Mouse (Mus musculus) liver, embryonic 12.5 days (tissue): ENCODE results near the gene Vamp4. TPM values are rescaled to one million over a fixed set of nuclear protein-coding genes. Genes with fewer than 3 reads are reported as not detected.
"Not testable (repeated sequence)": the region's sequence is repeated elsewhere in the genome, so short reads cannot be mapped to it uniquely, and the experiment has no call there.

Source experiments
- ATAC-seq: fragments of 200-750 bp; cut with Nextera tagmentation; 2 replicates; pipeline ENCODE4 v1.8.0; 2017; ENCODE audit warnings: moderate number of reproducible peaks, mild to moderate bottlenecking, moderate library complexity
- H3K27ac ChIP-seq: fragments of 300-500 bp; sonication (generic); 2 replicates; pipeline ENCODE4 v1.5.1; 2016; ENCODE audit warnings: mild to moderate bottlenecking
- H3K27me3 ChIP-seq: fragments of 300-500 bp; sonication (generic); replicated peaks from 2 replicates; pipeline ENCODE4 v1.6.1; 2016; ENCODE audit warnings: mild to moderate bottlenecking, moderate library complexity
- H3K36me3 ChIP-seq: fragments of 300-500 bp; sonication (generic); 2 replicates; pipeline ENCODE4 v1.6.1; 2016; ENCODE audit warnings: mild to moderate bottlenecking, moderate library complexity
- H3K4me1 ChIP-seq: fragments of 300-500 bp; sonication (generic); 2 replicates; pipeline ENCODE4 v1.6.1; 2016
- H3K4me2 ChIP-seq: fragments of 300-500 bp; sonication (generic); 2 replicates; pipeline ENCODE4 v1.6.1; 2016; ENCODE audit warnings: mild to moderate bottlenecking, moderate library complexity
- H3K4me3 ChIP-seq: fragments of 300-500 bp; sonication (generic); 2 replicates; pipeline ENCODE4 v1.5.1; 2016; ENCODE audit warnings: mild to moderate bottlenecking, moderate library complexity
- H3K9ac ChIP-seq: fragments of 300-500 bp; sonication (generic); 2 replicates; pipeline ENCODE4 v1.6.1; 2016; ENCODE audit warnings: mild to moderate bottlenecking, moderate library complexity
- H3K9me3 ChIP-seq: fragments of 300-500 bp; sonication (generic); replicated peaks from 2 replicates; pipeline ENCODE4 v1.6.1; 2016; ENCODE audit warnings: mild to moderate bottlenecking, moderate library complexity
- WGBS: fragments of 180-500 bp; shearing (Covaris S2); methylation state at CpG from one replicate; pipeline ENCODE4 v1.1.7; 2016; ENCODE audit not compliant: insufficient replicate concordance; 5-methylcytosine and 5-hydroxymethylcytosine counted together
- polyA plus RNA-seq: library from polyadenylated mRNA; unstranded; fragments of >200 nt; fragmentation: Nextera tagmentation; extraction: Ambion mirVana; gene quantifications from 2 replicates; pipeline ENCODE4 v1.2.1, GENCODE M21; 2016

The Vamp4 gene
- polyA plus RNA-seq, 1 experiment from 2014 or later = 19.6 TPM

GRCm38 (mm10) chr1:162597379-162598102 lies 27.2 kb downstream of the Vamp4 start:
- Histone ChIP-seq H3K9me3 (no peaks in the 10 kb centered on the region), H3K27me3 (no peaks in the 10 kb centered on the region)
- peak; percentile 70 for ATAC-seq

GRCm38 (mm10) chr1:162599617-162600016 lies 29.3 kb downstream of the Vamp4 start:
- Histone ChIP-seq H3K9ac (no peak overlapping the region), H3K36me3 (peaks cover 24% of the 10 kb centered on the region), H3K4me1 (peaks cover 14% of the 10 kb centered on the region), H3K27me3 (no peaks in the 10 kb centered on the region), H3K4me2 (no peak overlapping the region), H3K4me3 (no peak overlapping the region), H3K9me3 (no peaks in the 10 kb centered on the region), H3K27ac (no peak overlapping the region)
- WGBS = 83% methylated on average over 5 of the region's 5 CpGs
- ATAC-seq = no peak

More at GRCm38 (mm10) chr1:162597379-162598102, 27.2 kb downstream of the Vamp4 start:
- Histone ChIP-seq H3K4me3 (no peak overlapping the region), H3K36me3 (peaks cover 24% of the 10 kb centered on the region), H3K4me1 (peaks cover 14% of the 10 kb centered on the region), H3K4me2 (no peak overlapping the region), H3K9ac (no peak overlapping the region), H3K27ac (no peak overlapping the region)
- WGBS = 44% methylated on average over 3 of the region's 3 CpGs

- no peak for ATAC-seq
- Histone ChIP-seq H3K4me2 (no peak overlapping the region), H3K27ac (no peak overlapping the region), H3K9me3 (no peaks in the 10 kb centered on the region), H3K27me3 (no peaks in the 10 kb centered on the region), H3K36me3 (peaks cover 18% of the 10 kb centered on the region), H3K4me3 (no peak overlapping the region), H3K4me1 (peaks cover 14% of the 10 kb centered on the region), H3K9ac (no peak overlapping the region)
- 72% methylated on average over 4 of the region's 4 CpGs for WGBS
These were observed 31.0 kb downstream of the Vamp4 start for GRCm38 (mm10) chr1:162601288-162601687.

- H3K4me2 ChIP-seq = no peak overlapping the region
- no peak overlapping the region for H3K27ac ChIP-seq
- no peak overlapping the region for H3K9ac ChIP-seq
- no peaks in the 10 kb centered on the region for H3K36me3 ChIP-seq
- no peak overlapping the region for H3K4me3 ChIP-seq
- no peaks in the 10 kb centered on the region for H3K4me1 ChIP-seq
- H3K9me3 ChIP-seq = no peaks in the 10 kb centered on the region
- no peaks in the 10 kb centered on the region for H3K27me3 ChIP-seq
- 31% methylated on average over 1 of the region's 1 CpGs for WGBS
- no peak for ATAC-seq
These were observed 37.8 kb downstream of the Vamp4 start for GRCm38 (mm10) chr1:162608127-162608526.

- H3K9ac ChIP-seq = no peak overlapping the region
- H3K4me3 ChIP-seq = no peak overlapping the region
- no peaks in the 10 kb centered on the region for H3K9me3 ChIP-seq
- no peaks in the 10 kb centered on the region for H3K27me3 ChIP-seq
- H3K4me2 ChIP-seq = no peak overlapping the region
- H3K4me1 ChIP-seq = no peaks in the 10 kb centered on the region
- no peak for ATAC-seq
- H3K36me3 ChIP-seq = no peaks in the 10 kb centered on the region
- 55% methylated on average over 9 of the region's 9 CpGs for WGBS
- H3K27ac ChIP-seq = no peak overlapping the region
These were observed 39.4 kb downstream of the Vamp4 start for GRCm38 (mm10) chr1:162609633-162610250.

GRCm38 (mm10) chr1:162611191-162611590 lies 40.9 kb downstream of the Vamp4 start:
- Histone ChIP-seq H3K4me2 (no peak overlapping the region), H3K4me1 (no peaks in the 10 kb centered on the region), H3K27me3 (no peaks in the 10 kb centered on the region), H3K36me3 (no peaks in the 10 kb centered on the region), H3K9ac (no peak overlapping the region), H3K9me3 (no peaks in the 10 kb centered on the region), H3K4me3 (no peak overlapping the region), H3K27ac (no peak overlapping the region)
- ATAC-seq = no peak
- WGBS = 60% methylated on average over 4 of the region's 4 CpGs

GRCm38 (mm10) chr1:162615511-162615910 lies 45.2 kb downstream of the Vamp4 start:
- Histone ChIP-seq H3K27me3 (no peaks in the 10 kb centered on the region), H3K4me1 (no peaks in the 10 kb centered on the region), H3K9me3 (no peaks in the 10 kb centered on the region), H3K9ac (no peak overlapping the region), H3K36me3 (no peaks in the 10 kb centered on the region), H3K4me2 (no peak overlapping the region), H3K4me3 (no peak overlapping the region), H3K27ac (no peak overlapping the region)
- 53% methylated on average over 1 of the region's 1 CpGs for WGBS
- ATAC-seq = no peak

GRCm38 (mm10) chr1:162620487-162620886 lies 50.2 kb downstream of the Vamp4 start:
- Histone ChIP-seq H3K9ac (no peak overlapping the region), H3K27ac (no peak overlapping the region), H3K4me3 (no peak overlapping the region), H3K27me3 (no peaks in the 10 kb centered on the region), H3K4me1 (0 out of 2 replicates have a peak, but pooled peaks cover 6% of the 10 kb centered on the region), H3K9me3 (no peaks in the 10 kb centered on the region), H3K4me2 (no peak overlapping the region), H3K36me3 (no peaks in the 10 kb centered on the region)
- ATAC-seq = no peak
- WGBS = 60% methylated on average over 4 of the region's 4 CpGs

GRCm38 (mm10) chr1:162623895-162624294 lies 53.6 kb downstream of the Vamp4 start:
- Histone ChIP-seq H3K36me3 (no peaks in the 10 kb centered on the region), H3K9ac (no peak overlapping the region), H3K9me3 (no peaks in the 10 kb centered on the region), H3K4me3 (no peak overlapping the region), H3K27ac (no peak overlapping the region), H3K27me3 (no peaks in the 10 kb centered on the region), H3K4me2 (no peak overlapping the region), H3K4me1 (0 out of 2 replicates have a peak, but pooled peaks cover 6% of the 10 kb centered on the region)
- 21% methylated on average over 4 of the region's 4 CpGs for WGBS
- ATAC-seq = 0 out of 2 replicates have a peak, but pooled peaks have one; percentile 10

GRCm38 (mm10) chr1:162625229-162625628 lies 54.9 kb downstream of the Vamp4 start:
- Histone ChIP-seq H3K27ac (no peak overlapping the region), H3K9me3 (no peaks in the 10 kb centered on the region), H3K4me3 (no peak overlapping the region), H3K27me3 (no peaks in the 10 kb centered on the region), H3K4me2 (no peak overlapping the region), H3K9ac (no peak overlapping the region), H3K36me3 (no peaks in the 10 kb centered on the region), H3K4me1 (0 out of 2 replicates have a peak, but pooled peaks cover 6% of the 10 kb centered on the region)
- WGBS = 36% methylated on average over 7 of the region's 7 CpGs
- no peak for ATAC-seq

- H3K4me1 ChIP-seq, H3K9ac ChIP-seq, H3K36me3 ChIP-seq, ATAC-seq, H3K4me2 ChIP-seq, H3K9me3 ChIP-seq, H3K4me3 ChIP-seq, H3K27me3 ChIP-seq, H3K27ac ChIP-seq: not testable (repeated sequence)
- 73% methylated on average over 4 of the region's 4 CpGs for WGBS
These were observed 57.5 kb downstream of the Vamp4 start for GRCm38 (mm10) chr1:162627821-162628220.

- H3K4me1 ChIP-seq, H3K36me3 ChIP-seq, H3K9me3 ChIP-seq, H3K27me3 ChIP-seq, H3K27ac ChIP-seq, H3K9ac ChIP-seq, H3K4me3 ChIP-seq, ATAC-seq, H3K4me2 ChIP-seq: not testable (repeated sequence)
- WGBS = 82% methylated on average over 15 of the region's 15 CpGs
These were observed 58.0 kb downstream of the Vamp4 start for GRCm38 (mm10) chr1:162628326-162628725.
